Mouse (Mus musculus): Measurements from ENCODE around the gene Zfp935.
"Not testable (repeated sequence)": the region's sequence is repeated elsewhere in the genome, so short reads cannot be mapped to it uniquely, and the experiment has no call there.

Zfp935 gene

GRCm38 (mm10) chr13:62558189-62559110 lies at the start of gene Zfp935:
Gene Zfp935 (minus strand): TSS chr13:62558511.
- DNase-seq (ENCODE audit: low spot score) = peak; percentile 69

- DNase-seq (ENCODE audit: low spot score) = not testable (repeated sequence)
Measured at GRCm38 (mm10) chr13:62571099-62571498, 12.8 kb upstream of the Zfp935 start, which contains the start of gene Zfp934. Gene Zfp934 (minus strand): TSS chr13:62571199.

GRCm38 (mm10) chr13:62561696-62562095 lies 3.4 kb upstream of the Zfp935 start:
- DNase-seq (ENCODE audit: low spot score) = peak; percentile 13

DNA sequence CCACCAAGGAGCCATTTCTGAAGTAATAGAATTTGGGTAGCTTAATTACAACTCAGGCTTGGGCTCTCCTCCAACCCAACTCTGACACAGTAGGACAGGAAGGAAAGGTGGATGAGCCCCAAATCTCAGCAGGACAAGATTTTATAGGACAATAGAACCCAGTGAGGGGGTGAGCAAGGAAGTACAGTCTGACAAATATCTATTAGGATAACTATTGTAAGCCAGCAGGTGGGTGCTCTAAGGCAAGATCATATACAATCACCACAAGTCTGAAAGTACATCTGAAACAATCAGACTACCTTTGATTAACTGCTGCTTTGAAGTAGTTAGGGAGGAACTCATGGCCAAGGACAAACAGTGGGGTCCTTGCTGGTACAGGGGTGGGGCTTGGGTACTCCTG lies 28.2 kb downstream of the Zfp935 start:
- DNase-seq (ENCODE audit: low spot score) = not testable (repeated sequence)

DNA sequence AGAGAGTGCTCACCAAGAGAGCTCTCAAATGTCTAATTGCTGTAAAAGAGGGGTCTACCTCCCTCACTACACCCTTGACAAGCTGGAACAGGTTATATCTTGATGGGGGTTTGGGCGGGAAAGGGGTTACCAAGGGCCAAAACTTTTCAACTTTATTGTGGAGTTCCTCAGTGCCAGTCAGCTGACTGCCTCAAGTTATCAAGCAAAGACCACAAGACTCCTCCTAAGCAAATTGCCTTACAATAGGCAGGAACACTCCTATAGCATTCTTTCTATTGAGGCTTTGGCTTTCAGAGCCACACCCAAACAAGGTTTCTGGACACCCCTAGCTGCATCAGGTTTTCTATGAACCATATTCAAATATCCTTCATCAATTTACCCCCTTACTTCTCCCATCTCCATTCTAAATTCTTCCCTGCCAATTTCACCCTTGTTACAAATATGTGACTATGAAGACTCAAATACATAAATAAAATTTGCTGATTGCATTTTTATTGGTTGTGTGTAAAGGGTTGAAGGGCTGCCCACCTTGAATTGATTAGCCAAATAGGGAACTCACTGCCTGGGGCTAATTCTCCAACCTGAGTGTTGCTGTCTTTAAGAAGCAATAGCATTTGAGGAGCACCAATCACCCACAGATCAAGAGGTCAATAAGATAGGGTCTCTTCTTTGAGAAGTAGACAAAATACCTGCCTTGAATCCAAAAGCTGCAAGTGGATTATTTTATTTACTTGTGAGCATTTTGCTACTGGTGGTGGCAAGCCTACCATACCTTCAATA lies 47.5 kb downstream of the Zfp935 start:
- not testable (repeated sequence) for DNase-seq (ENCODE audit: low spot score)

- DNase-seq (ENCODE audit: low spot score) = not testable (repeated sequence)
Measured at GRCm38 (mm10) chr13:62472661-62473060, 85.7 kb downstream of the Zfp935 start.

DNA sequence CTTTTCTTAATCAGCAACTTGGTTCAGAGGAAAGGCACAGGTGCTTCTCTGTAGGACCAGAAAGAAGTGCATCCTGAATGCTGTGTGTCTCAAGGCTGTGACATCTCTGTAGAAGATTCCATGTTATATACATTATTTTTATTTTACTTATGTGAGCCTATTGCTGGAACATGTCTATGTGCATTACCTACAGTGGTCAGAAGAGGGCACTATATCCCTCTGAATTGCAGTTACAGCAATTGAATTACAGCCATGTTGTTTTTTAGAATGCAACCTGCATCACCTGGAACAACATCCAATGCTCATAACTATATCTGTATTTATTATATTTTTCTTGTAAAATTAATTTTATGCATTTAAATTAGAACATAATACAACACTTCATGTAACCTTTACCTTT lies 88.4 kb downstream of the Zfp935 start:
- DNase-seq (ENCODE audit: low spot score) = peak; percentile 50

DNA sequence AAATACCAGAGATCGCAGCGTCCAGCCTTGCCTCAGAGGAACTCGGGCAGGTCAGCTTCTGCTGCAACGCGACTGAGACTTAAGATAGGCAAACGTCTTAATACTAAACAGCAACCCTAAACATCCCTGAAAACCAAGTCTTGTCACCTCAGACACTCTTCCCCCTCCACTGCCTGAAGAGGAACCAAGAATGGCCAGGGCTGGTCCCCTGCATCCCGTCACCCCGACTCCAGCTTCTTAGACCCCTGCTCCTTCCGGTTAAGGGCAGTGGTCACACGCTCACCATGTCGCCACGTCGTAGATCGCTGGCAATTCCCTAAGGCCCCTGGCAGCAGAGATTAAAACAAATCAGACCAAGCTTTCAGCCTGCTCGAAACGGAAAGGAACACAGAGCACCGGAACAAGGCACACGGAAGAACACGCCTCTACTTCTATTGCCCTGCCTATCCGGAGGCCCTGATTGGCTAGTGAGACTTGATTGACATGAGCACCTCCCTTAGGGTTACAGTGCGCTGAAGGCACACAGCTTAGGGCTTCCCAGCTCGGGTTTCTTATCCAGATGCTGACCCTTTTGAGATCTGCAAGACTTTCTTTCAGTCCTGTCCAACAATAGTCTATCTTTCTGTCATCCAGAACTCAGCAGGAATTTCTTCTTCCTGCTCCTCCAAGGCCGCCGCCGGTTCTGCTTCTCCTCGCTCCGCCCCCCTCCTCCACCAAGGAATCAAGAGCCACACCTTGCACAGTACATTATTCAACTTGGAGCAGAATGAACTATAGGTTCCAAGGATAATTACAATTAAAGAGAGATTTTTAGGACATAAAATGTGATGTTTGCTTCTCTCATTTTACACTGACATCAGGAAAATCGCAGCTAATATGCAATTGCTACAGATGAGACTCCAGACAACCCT lies 91.6 kb downstream of the Zfp935 start, which contains the start of gene Gm49359:
Gene Gm49359, minus strand, starts transcription at position 409 of the 911 bp plus-strand sequence.
- peak; percentile 84 for DNase-seq (ENCODE audit: low spot score)
